Mouse (Mus musculus) heart, postnatal 25 days (tissue): Measurements from ENCODE around the gene Rcc1. TPM values are rescaled to one million over a fixed set of nuclear protein-coding genes. Genes with fewer than 3 reads are reported as not detected.
"Not testable (repeated sequence)": the region's sequence is repeated elsewhere in the genome, so short reads cannot be mapped to it uniquely, and the experiment has no call there.

Experiments
- DNase-seq: peaks from one replicate; pipeline ENCODE4 v3.0.0; 2022; ENCODE audit warnings: low spot score
- intact Hi-C: fragments of 180-260 bp; cut with DNase I; formaldehyde crosslinking; loops from one replicate; pipeline ENCODE4 v1.15.1; 2025
- total RNA-seq, 2 experiments: library from RNA; stranded (reverse); gene quantifications; 2 replicates each; pipeline ENCODE4 v1.2.3; 2021

Gene Rcc1
- total RNA-seq, 2 experiments from 2014 or later, result 8.6 to 8.9 TPM

GRCm38 (mm10) chr4:132329115-132329834 is 24.1 kb downstream of the Rcc1 start, which contains the start of gene Trnau1ap:
Gene Trnau1ap, minus strand, starts transcription at chr4:132329538.
- intact Hi-C loops, result loop anchor here (2.0 kb wide), 1 partner anchor 20 kb away; no protein-coding TSS in a partner anchor
- peak; percentile 81 for DNase-seq

GRCm38 (mm10) chr4:132328391-132328982 is 24.9 kb downstream of the Rcc1 start:
- no peak for DNase-seq
- intact Hi-C loops, result loop anchor here (2.0 kb wide), 1 partner anchor 20 kb away; no protein-coding TSS in a partner anchor

- intact Hi-C loops, result no loop called here
- DNase-seq, result no peak
These were observed 26.9 kb downstream of the Rcc1 start for GRCm38 (mm10) chr4:132326481-132326880.

GRCm38 (mm10) chr4:132315711-132316110 is 37.7 kb downstream of the Rcc1 start:
- DNase-seq, result no peak
- intact Hi-C loops, result no loop called here

- intact Hi-C loops, result no loop called here
- no peak for DNase-seq
These were observed 40.8 kb downstream of the Rcc1 start for GRCm38 (mm10) chr4:132312627-132313026.

GRCm38 (mm10) chr4:132311801-132312200 is 41.6 kb downstream of the Rcc1 start:
- intact Hi-C loops, result no loop called here

GRCm38 (mm10) chr4:132311209-132311608 is 42.2 kb downstream of the Rcc1 start:
- intact Hi-C loops, result no loop called here
- no peak for DNase-seq

More at GRCm38 (mm10) chr4:132311801-132312200, 41.6 kb downstream of the Rcc1 start:
- no peak for DNase-seq

GRCm38 (mm10) chr4:132309849-132310472 is 43.4 kb downstream of the Rcc1 start:
- intact Hi-C loops, result loop anchor here (2.0 kb wide), 1 partner anchor 19 kb away; the partner anchor contains the start of gene Trnau1ap

GRCm38 (mm10) chr4:132309140-132309848 is 44.1 kb downstream of the Rcc1 start:
- no peak for DNase-seq
- intact Hi-C loops, result loop anchor here (2.0 kb wide), 1 partner anchor 20 kb away; the partner anchor contains the start of gene Trnau1ap

More at GRCm38 (mm10) chr4:132309849-132310472, 43.4 kb downstream of the Rcc1 start:
- no peak for DNase-seq

GRCm38 (mm10) chr4:132308437-132309139 is 44.8 kb downstream of the Rcc1 start:
- intact Hi-C loops, result loop anchor here (2.0 kb wide), 1 partner anchor 20 kb away; the partner anchor contains the start of gene Trnau1ap

GRCm38 (mm10) chr4:132306004-132306403 is 47.4 kb downstream of the Rcc1 start:
- no peak for DNase-seq
- intact Hi-C loops, result no loop called here

More at GRCm38 (mm10) chr4:132308437-132309139, 44.8 kb downstream of the Rcc1 start:
- peak; percentile 84 for DNase-seq

GRCm38 (mm10) chr4:132305276-132305675 is 48.1 kb downstream of the Rcc1 start:
- DNase-seq, result no peak
- intact Hi-C loops, result no loop called here

- DNase-seq, intact Hi-C loops: not testable (repeated sequence)
These were observed 49.9 kb downstream of the Rcc1 start for GRCm38 (mm10) chr4:132303484-132303883.

GRCm38 (mm10) chr4:132302939-132303479 is 50.4 kb downstream of the Rcc1 start, which contains the start of gene Rab42:
Gene Rab42, minus strand, starts transcription at chr4:132303385.
- DNase-seq, result peak; percentile 29
- intact Hi-C loops, result no loop called here

- DNase-seq, result no peak
- intact Hi-C loops, result no loop called here
These were observed 51.2 kb downstream of the Rcc1 start for GRCm38 (mm10) chr4:132301965-132302938.

GRCm38 (mm10) chr4:132301486-132301885 is 51.9 kb downstream of the Rcc1 start:
- intact Hi-C loops, result no loop called here
- no peak for DNase-seq

- intact Hi-C loops, result no loop called here
- DNase-seq, result no peak
These were observed 53.6 kb downstream of the Rcc1 start for GRCm38 (mm10) chr4:132299849-132300248.
